Mouse (Mus musculus) left cerebral cortex, adult 2 months (tissue): ENCODE results near the gene Gas8. TPM values are rescaled to one million over a fixed set of nuclear protein-coding genes. Genes with fewer than 3 reads are reported as not detected.
"Not testable (repeated sequence)": the region's sequence is repeated elsewhere in the genome, so short reads cannot be mapped to it uniquely, and the experiment has no call there.

Source experiments
- DNase-seq, 2 experiments: peaks; one replicate each; pipeline ENCODE4 v3.0.0; 2021 to 2022; ENCODE audit warnings: low spot score in 2 of 2, mixed read lengths in 1 of 2; ENCODE audit errors: extremely low spot score in 1 of 2
- H3K27ac ChIP-seq: fragments of 200-600 bp; 2 replicates; pipeline ENCODE4 v1.8.1; 2022
- H3K4me3 ChIP-seq: fragments of 200-600 bp; 2 replicates; pipeline ENCODE4 v1.8.1; 2022
- CTCF ChIP-seq: fragments of 200-600 bp; IDR thresholded peaks from 2 replicates; pipeline ENCODE4 v1.8.1; 2022; ENCODE audit warnings: antibody characterized with exemption, mild to moderate bottlenecking, moderate library complexity
- intact Hi-C: fragments of 180-260 bp; cut with DNase I; formaldehyde crosslinking; loops from one replicate; pipeline ENCODE4 v1.15.1; 2025
- long read RNA-seq, 2 experiments: library from polyadenylated mRNA; stranded (forward); transcript quantifications; one replicate each; pipeline ENCODE4 v2.0.0; 2021; ENCODE audit warnings: borderline mapping rate in 2 of 2
- total RNA-seq, 2 experiments: library from RNA; stranded (reverse); gene quantifications; 2 replicates each; pipeline ENCODE4 v1.2.3; 2021

The Gas8 gene
- 10 to 100 TPM; 29.0 to 29.1 TPM for total RNA-seq
- long read RNA-seq, experiment 1, transcript Gas8-201 (11 exons, 1,681 nt) = major isoform, 6 of 28 reads
- long read RNA-seq, experiment 1, partial matches to known transcripts = 3 of 28 reads
- long read RNA-seq, experiment 1, other reads (novel, unspliced or antisense) = 17 of 28 reads
- long read RNA-seq, experiment 2, transcript Gas8-203 (10 exons, 3,469 nt) = major isoform, 7 of 23 reads
- long read RNA-seq, experiment 2, transcript Gas8-201 (11 exons, 1,681 nt) = minor isoform, 6 of 23 reads
- long read RNA-seq, experiment 2, partial matches to known transcripts = 0 of 23 reads
- long read RNA-seq, experiment 2, other reads (novel, unspliced or antisense) = 10 of 23 reads

GRCm38 (mm10) chr8:123518667-123519066 lies at the start of gene Gas8:
Gene Gas8 (plus strand): TSS chr8:123518834.
- H3K27ac ChIP-seq = peak within 1 kb of the TSS; percentile 62; the same call in 1 of the 2 replicates
- DNase-seq = peak; percentile 85 to 87
- peak within 1 kb of the TSS; percentile 62 for H3K4me3 ChIP-seq
- intact Hi-C loops = no loop called here
- TF ChIP-seq CTCF = peak; percentile 44

DNA sequence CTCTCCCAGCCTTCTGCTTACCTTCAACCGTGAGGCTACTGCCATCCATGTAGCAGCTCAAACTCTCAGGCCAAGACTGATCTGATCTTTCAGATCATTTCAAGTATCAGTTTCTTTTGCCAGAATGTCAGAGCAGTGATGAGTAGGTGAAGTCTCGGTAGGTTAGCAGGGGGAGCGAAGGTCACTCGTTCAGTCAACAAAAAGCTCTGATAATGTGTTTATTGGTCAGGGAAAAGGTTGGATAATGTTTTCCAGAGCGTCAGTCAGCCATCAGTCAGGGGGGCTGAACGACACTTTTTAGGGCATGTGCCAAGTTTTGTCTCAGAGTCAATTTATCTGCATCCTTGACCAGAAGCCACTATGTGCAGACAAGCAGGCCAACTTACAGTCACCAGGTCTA lies 45.6 kb upstream of the Gas8 start:
- DNase-seq, H3K27ac ChIP-seq, H3K4me3 ChIP-seq, intact Hi-C loops: not testable (repeated sequence)

DNA sequence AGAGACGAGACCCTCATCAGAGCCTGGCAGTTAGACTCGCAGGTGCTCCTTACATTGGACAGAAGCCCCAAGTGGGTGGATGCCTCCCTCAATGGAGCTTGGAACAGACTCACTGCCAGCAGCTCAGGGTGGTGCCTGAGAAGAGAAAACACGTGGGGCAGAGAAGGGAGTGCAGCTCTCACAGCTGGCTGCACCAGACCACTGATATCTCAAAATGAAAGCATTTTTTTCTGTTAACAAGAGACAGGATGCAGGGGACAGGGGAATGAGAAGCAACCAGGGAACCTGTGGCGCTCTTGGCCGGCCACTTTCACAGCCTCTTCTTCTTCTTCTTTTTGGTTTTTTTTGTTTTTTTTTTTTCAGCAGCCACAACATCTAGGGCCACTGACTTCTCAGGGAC lies 44.1 kb upstream of the Gas8 start:
- intact Hi-C loops, H3K27ac ChIP-seq, DNase-seq, H3K4me3 ChIP-seq: not testable (repeated sequence)

- peak in 1 of 2 experiments; percentile 30 for DNase-seq
- TF ChIP-seq CTCF = no peak
- H3K27ac ChIP-seq = peak overlapping the region; percentile 98
- H3K4me3 ChIP-seq = peak overlapping the region; percentile 97
- intact Hi-C loops = loop anchor here (5.0 kb wide), 1 partner anchor 35 kb away; no protein-coding TSS in a partner anchor
Observed at GRCm38 (mm10) chr8:123476911-123477736, 41.5 kb upstream of the Gas8 start.

GRCm38 (mm10) chr8:123477737-123478258 lies 40.8 kb upstream of the Gas8 start, which contains the start of gene Afg3l1:
Gene Afg3l1 (plus strand): TSS chr8:123477903.
- Histone ChIP-seq H3K27ac (peak within 1 kb of the TSS; percentile 98), H3K4me3 (peak within 1 kb of the TSS; percentile 97)
- TF ChIP-seq CTCF = no peak
- intact Hi-C loops = loop anchor here (5.0 kb wide), 1 partner anchor 35 kb away; no protein-coding TSS in a partner anchor
- peak; percentile 92 to 93 for DNase-seq

DNA sequence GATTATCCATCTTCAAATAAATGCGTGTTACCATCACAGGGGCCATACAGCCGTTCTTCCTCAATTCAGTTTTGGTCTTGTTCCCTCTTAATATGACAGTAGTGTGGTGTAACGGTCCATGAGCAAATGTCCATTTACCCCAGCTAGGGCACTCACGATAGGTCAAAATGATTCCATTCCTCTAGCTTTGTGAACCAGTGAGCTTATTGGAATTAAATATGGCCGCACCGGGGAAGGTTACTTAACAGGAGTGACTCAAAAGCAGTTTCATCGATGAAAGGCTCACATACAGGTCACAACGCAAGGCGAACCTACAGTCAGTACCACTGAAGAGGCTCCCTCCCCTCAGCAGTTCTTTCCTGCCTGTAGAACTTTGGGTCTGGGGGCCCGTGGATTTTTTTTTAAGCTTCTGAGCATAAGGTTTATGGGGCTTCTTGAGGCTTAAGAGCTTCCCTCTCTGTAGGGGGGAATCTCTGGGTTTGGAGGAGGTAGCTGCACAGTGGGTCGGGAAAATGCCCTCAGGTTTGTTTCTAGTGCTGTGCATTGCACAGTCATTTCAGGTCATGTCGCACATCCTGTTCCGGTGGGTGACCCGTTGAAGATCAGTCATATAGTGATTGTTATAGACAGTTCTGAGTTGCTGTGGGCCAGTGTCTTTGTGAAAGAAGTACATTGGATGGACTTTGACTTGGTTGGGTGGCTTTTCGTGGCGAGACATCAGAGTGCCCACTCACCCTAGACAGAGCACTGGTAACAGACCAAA lies 40.0 kb upstream of the Gas8 start:
- intact Hi-C loops = loop anchor here (5.0 kb wide), 1 partner anchor 36 kb away; no protein-coding TSS in a partner anchor
- no peak for DNase-seq
- Histone ChIP-seq H3K27ac (peak overlapping the region; percentile 98), H3K4me3 (peak overlapping the region; percentile 97)
- TF ChIP-seq CTCF = no peak

- intact Hi-C loops = no loop called here
- peak; percentile 38 for TF ChIP-seq CTCF
- no peak overlapping the region for H3K4me3 ChIP-seq
Observed at GRCm38 (mm10) chr8:123482627-123483026, 36.0 kb upstream of the Gas8 start.

GRCm38 (mm10) chr8:123491280-123492075 lies 27.2 kb upstream of the Gas8 start:
- TF ChIP-seq CTCF = no peak
- Histone ChIP-seq H3K27ac (no peak overlapping the region), H3K4me3 (no peak overlapping the region)
- intact Hi-C loops = no loop called here
- DNase-seq = no peak

More at GRCm38 (mm10) chr8:123482627-123483026, 36.0 kb upstream of the Gas8 start:
- no peak for DNase-seq
- no peak overlapping the region for H3K27ac ChIP-seq

DNA sequence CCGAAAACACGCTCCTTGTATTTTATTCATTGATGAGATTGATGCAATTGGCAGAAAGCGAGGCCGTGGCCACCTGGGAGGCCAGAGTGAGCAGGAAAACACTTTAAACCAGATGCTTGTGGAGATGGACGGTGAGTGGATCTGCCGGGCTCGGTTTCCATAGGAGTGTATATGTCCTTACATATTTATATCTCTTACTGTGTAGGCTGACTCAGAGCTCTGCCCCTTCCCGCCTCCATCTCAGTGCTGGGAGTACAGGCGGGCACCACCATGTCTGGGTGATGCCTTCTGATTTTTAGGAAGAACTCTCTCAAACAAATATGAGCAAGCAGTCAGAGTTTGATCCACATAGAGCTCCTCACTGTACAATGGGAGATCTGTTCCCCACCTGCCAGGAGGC lies 25.7 kb upstream of the Gas8 start:
- no peak overlapping the region for H3K27ac ChIP-seq
- intact Hi-C loops = no loop called here
- DNase-seq = no peak
- no peak for TF ChIP-seq CTCF
- H3K4me3 ChIP-seq = no peak overlapping the region

DNA sequence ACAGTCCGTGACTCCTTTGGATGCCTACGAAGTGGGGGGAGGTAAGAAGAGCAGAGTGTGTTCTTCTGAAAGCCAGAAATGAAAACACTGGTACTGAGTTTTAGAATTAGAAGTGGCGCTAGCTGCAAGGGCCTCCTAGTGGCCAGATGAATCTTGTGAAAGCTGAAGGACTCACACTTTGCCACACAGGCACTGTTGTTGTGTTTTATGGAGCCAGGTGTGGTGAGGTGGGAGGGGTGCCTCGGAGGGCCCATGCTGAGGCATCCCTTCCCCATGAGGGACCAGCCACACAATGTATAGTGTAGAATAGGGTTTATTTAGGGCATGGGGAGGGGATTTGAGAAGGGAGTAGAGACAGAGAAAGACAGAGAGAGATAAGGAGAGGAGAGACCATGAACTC lies 20.9 kb upstream of the Gas8 start:
- intact Hi-C loops = no loop called here
- H3K27ac ChIP-seq = no peak overlapping the region
- no peak overlapping the region for H3K4me3 ChIP-seq
- DNase-seq = no peak
- no peak; the same call in 1 of the 2 replicates for TF ChIP-seq CTCF

DNA sequence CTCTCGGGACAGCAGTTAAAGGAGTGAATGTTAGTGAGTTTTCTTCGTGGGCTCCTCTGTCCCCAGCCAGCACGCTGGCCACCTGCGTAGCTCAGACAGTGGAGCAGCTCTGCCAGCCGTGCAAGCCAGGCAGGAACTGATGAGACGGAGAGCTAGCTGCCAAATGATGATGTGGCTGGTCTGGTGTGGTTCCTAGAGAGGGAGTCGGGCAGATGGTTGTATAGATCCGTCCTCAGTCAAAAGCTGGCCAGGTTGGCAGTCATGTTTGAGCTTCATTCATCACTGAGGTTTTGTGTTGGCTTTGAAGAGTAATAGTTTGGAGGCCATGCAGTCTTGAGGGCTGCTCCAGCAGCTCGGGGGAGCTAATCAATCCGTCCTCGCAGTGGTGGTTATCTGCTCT lies 19.7 kb upstream of the Gas8 start:
- Histone ChIP-seq H3K4me3 (no peak overlapping the region), H3K27ac (no peak overlapping the region)
- no peak for DNase-seq
- intact Hi-C loops = no loop called here
- TF ChIP-seq CTCF = no peak
